Mouse (Mus musculus): ENCODE measurements around the gene Wdr48.

Gene Wdr48

DNA sequence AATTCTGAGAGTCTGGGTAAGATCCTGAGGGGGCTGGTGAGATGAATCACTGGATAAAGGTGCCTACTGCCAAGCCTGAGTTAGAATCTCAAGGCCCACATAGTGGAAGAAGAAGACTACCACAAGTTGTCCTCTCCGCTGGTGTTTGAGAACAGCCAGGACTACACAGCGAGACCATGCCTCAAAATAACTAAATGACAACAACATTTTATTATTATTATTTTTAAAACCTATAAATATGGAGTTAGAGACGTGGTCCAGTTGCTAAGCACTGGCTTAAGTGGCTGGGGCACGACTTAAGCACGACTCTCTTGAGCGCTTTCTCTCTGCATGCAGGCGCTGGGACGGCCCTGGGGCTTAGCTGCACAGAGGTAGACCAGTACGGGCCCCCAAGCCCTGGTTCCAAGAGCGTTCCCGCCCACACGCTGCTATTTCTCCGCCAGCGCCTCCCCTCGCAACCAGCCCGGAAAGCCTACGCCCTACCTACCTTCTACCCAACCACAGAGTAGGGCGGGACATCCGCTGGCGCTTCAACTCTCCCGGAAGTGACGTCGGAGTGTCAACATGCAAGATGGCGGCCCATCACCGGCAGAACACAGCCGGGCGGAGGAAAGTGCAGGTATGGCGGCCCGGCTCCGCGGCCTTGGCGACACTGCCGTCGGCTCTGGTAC lies at the start of gene Wdr48:
Gene Wdr48, plus strand, starts transcription at position 540 of the 671 bp plus-strand sequence.
- peak; percentile 97 to 99 for DNase-seq

GRCm38 (mm10) chr9:119847187-119847586 lies 47.5 kb upstream of the Wdr48 start:
- no peak for DNase-seq

GRCm38 (mm10) chr9:119848671-119849070 lies 46.0 kb upstream of the Wdr48 start:
- DNase-seq: no peak

DNA sequence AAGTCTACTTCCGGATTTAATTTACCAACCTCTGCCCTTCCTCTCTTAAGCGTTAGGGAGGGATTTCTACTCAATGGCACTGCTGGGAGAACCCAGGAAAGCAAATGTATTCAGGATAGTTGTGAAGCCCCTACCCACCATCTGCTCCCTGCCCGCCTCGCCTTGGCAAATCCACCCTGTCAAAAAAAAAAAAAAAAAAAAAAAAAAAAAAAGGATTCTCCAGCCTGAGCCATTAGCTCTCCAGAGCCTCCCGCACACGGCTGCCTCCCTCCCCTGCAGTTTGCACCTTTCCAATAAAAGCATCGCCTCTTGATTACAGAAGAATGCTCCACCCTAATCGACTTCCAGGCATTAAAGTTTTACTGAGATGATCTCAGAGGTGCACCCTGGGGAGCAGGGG lies 45.5 kb upstream of the Wdr48 start:
- DNase-seq: no peak

GRCm38 (mm10) chr9:119852347-119853030 lies 42.2 kb upstream of the Wdr48 start:
- DNase-seq: peak; percentile 52 to 67

GRCm38 (mm10) chr9:119853071-119853846 lies 41.4 kb upstream of the Wdr48 start:
- DNase-seq: no peak

- DNase-seq: no peak
These were observed 40.5 kb upstream of the Wdr48 start for GRCm38 (mm10) chr9:119854170-119854569.

- DNase-seq: peak; percentile 29 to 32
These were observed 7.4 kb upstream of the Wdr48 start for GRCm38 (mm10) chr9:119887144-119887901.

DNA sequence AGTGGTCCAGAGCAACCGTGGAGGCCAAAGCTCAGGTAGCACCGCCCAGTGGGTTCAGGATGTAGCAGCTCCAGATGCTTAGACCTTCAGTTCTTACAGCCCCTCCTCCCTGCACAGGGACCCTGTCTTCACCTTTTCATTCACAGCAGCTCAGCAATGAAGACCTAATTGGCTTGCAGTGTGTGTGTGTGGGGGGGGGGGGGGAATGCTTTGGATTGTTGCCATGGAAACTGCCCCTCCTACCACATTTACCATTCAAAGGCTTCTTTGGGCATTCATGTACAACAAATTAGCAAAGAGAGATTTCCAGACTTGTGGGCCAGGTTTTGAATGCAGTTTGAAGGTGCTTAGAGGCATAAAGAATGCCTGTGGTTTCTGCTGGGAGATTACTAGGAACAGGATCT lies 5.8 kb upstream of the Wdr48 start:
- DNase-seq: no peak

GRCm38 (mm10) chr9:119889446-119889845 lies 5.2 kb upstream of the Wdr48 start:
- DNase-seq: no peak

DNA sequence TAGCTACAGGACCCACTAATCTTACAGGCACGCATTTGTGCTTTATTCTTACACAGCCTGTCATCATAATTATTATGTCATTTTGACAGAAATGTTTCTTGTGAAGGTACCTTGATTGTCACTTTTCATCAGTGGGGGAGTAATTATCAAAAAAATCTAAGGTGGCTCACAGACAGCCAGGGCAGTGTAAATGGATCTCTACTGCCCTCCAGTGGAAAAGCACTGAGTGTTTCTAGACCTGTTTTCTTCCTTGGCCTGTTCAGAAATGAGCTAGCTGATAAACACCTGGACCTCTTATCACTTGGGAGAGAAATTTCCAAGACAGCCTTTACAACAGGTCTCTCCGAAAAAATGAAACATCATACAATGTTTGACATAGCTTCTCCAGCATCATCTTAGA lies 4.0 kb upstream of the Wdr48 start:
- peak; percentile 27 to 32 for DNase-seq

DNA sequence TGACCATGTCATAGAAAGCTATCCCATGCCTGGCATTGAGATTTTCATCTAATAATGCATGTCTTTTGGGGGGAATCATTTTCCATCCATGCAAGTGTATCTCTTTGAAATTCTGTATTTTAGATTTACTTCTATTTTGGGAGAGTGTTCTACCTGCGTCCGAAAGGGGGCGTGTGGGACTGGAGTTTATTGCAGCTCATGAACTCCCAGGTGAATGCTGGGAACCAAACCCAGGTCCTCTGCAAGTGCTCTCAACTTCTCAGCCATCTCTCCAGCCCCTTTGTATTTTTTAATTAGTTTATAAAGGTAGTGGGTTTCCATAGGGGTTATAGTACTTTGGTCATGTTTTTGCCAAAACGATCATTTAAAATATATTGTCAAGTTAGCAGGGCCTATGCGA lies 797 bp upstream of the Wdr48 start:
- DNase-seq: no peak

- peak; percentile 70 to 79 for DNase-seq
These were observed 503 bp downstream of the Wdr48 start for GRCm38 (mm10) chr9:119895040-119895721.

DNA sequence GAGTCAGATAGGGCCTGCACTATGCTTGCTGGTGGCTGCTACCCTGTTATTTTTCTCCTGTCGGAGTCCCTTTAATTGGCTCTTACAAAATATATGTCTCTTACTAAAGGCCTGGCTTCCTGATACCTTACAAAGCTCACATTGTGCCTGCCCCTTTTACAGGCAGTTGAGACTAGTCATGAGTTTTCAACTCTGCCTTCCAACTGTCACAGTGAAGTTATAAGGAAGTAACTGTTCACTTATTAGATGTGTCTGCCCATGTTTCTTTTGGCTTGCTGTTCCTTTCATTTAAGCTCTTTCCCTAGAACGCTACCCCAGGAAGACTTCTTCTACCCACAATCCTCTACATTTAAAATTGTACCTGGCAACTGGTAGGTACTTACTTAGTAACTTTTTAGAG lies 4.8 kb downstream of the Wdr48 start:
- no peak for DNase-seq

GRCm38 (mm10) chr9:119902410-119903151 lies 7.9 kb downstream of the Wdr48 start:
- no peak for DNase-seq

- no peak for DNase-seq
These were observed 14.0 kb downstream of the Wdr48 start for GRCm38 (mm10) chr9:119908708-119909107.

- DNase-seq: peak; percentile 26 to 39
These were observed 15.3 kb downstream of the Wdr48 start for GRCm38 (mm10) chr9:119909931-119910330.

DNA sequence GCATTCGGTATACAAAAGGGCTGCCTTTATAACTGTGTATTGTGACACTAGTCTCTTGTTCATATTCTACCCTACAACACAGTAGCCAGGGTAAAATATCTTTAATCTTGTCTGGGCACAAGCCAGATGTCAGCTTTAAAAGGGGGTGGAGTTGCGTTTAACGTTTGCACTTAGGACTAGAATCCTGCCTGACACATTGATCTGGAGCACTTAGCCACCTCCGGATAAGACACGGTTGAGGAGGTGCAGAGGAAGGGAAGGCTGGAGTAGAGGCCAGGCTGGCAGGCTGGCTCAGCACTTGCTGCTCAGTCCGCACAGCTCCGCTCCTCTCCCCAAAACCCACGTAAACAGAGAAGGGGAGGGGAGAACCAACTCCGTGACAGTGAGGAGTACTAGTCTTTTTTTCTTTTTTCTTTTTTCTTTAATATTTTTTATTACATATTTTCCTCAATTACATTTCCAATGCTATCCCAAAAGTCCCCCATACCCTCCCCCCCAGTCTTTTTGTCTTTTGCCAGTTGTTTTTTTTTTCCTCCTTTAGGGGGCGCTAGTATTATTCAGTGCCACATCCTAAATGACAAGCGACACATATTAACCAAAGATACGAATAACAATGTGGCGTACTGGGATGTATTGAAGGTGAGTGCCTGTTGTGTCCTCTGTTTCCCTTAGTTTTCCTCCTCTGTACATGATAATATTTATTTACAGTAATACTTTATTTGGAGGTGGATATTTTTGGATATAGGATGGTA lies 18.6 kb downstream of the Wdr48 start:
- DNase-seq: no peak

DNA sequence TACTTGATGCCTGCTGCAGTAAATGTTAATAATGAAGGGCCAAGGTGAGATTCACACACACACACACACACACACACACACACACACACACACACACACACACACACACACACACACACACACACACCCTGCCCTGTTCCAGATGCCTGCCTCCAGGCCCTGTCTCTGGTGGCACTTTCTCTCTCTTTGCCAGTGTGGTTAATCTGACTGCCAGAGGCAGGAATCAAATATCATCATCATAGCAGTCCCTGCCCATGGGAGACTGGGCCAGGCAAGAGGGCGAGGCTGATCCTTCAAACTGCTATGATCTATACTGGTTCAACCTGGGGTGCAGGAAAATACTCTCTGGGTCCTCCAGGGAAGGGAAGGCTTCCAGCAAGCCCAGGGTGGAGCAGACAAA lies 25.2 kb downstream of the Wdr48 start:
- no peak for DNase-seq

- no peak for DNase-seq
These were observed 28.8 kb downstream of the Wdr48 start for GRCm38 (mm10) chr9:119923462-119923861.

GRCm38 (mm10) chr9:119925120-119925657 lies 30.5 kb downstream of the Wdr48 start:
- DNase-seq: no peak

Measured in kidney, postnatal 4 days (tissue).